Mouse (Mus musculus) colon, adult 2 months (tissue): ENCODE results near the gene Gm13285. TPM values are rescaled to one million over a fixed set of nuclear protein-coding genes. Genes with fewer than 3 reads are reported as not detected.

Source experiments
- polyA plus RNA-seq: library from polyadenylated mRNA; depleted of rRNA; stranded (reverse); fragments of >200 nt; gene quantifications from 2 replicates; pipeline ENCODE4 v1.2.3, GENCODE M21; 2012; rRNA removed

The Gm13285 gene
- polyA plus RNA-seq, 1 experiment = not detected

Other genes starting within 250 kb of the Gm13285 start
- gene Ifna15, start 241.4 kb upstream of the Gm13285 start, polyA plus RNA-seq = not detected in 2 replicates
- gene Ifna14, start 227.9 kb upstream of the Gm13285 start, polyA plus RNA-seq = not detected in 2 replicates
- gene Ifna9, start 207.3 kb upstream of the Gm13285 start, polyA plus RNA-seq = not detected in 2 replicates
- not detected in 2 replicates for gene Ifna12, start 196.3 kb upstream of the Gm13285 start, polyA plus RNA-seq
- not detected in 2 replicates for gene C87499, start 165.3 kb upstream of the Gm13285 start, polyA plus RNA-seq
- gene Ifna13, start 155.2 kb upstream of the Gm13285 start, polyA plus RNA-seq = not detected in 2 replicates
- not detected in 2 replicates for gene Ifna16, start 122.7 kb upstream of the Gm13285 start, polyA plus RNA-seq
- not detected in 2 replicates for gene Ifna2, start 115.8 kb upstream of the Gm13285 start, polyA plus RNA-seq
- gene Ifnab, start 108.3 kb upstream of the Gm13285 start, polyA plus RNA-seq = not detected in 2 replicates
- gene Gm26566, start 77.9 kb upstream of the Gm13285 start, polyA plus RNA-seq = 0.15 and 0.44 TPM in 2 replicates
- gene Klhl9, start 77.2 kb upstream of the Gm13285 start, polyA plus RNA-seq = 17.9 and 18.2 TPM in 2 replicates
- not detected in 2 replicates for gene Gm13271, start 44.8 kb upstream of the Gm13285 start, polyA plus RNA-seq
- not detected in 2 replicates for gene Gm13283, start 39.5 kb upstream of the Gm13285 start, polyA plus RNA-seq
- not detected in 2 replicates for gene Gm13290, start 25.8 kb upstream of the Gm13285 start, polyA plus RNA-seq
- not detected in 2 replicates for gene Gm13289, start 22.7 kb upstream of the Gm13285 start, polyA plus RNA-seq
- gene Gm13272, start 19.8 kb upstream of the Gm13285 start, polyA plus RNA-seq = not detected in 2 replicates
- not detected in 2 replicates for gene Ifnz, start 17.5 kb upstream of the Gm13285 start, polyA plus RNA-seq
- gene Gm13276, start 14.0 kb upstream of the Gm13285 start, polyA plus RNA-seq = not detected in 2 replicates
- gene Gm13277, start 11.0 kb upstream of the Gm13285 start, polyA plus RNA-seq = not detected in 2 replicates
- not detected in 2 replicates for gene Gm13278, start 8.1 kb upstream of the Gm13285 start, polyA plus RNA-seq
- gene Gm13275, start 5.2 kb upstream of the Gm13285 start, polyA plus RNA-seq = not detected in 2 replicates
- gene Gm13279, start 2.3 kb upstream of the Gm13285 start, polyA plus RNA-seq = not detected in 2 replicates
- not detected in 2 replicates for gene Gm13287, start 3.6 kb downstream of the Gm13285 start, polyA plus RNA-seq
- gene Gm13288, start 5.9 kb downstream of the Gm13285 start, polyA plus RNA-seq = not detected in 2 replicates
- gene Ifna7, start 16.6 kb downstream of the Gm13285 start, polyA plus RNA-seq = not detected in 2 replicates
- not detected in 2 replicates for gene Ifna11, start 20.3 kb downstream of the Gm13285 start, polyA plus RNA-seq
- not detected in 2 replicates for gene Ifna6, start 27.8 kb downstream of the Gm13285 start, polyA plus RNA-seq
- gene Ifna5, start 35.9 kb downstream of the Gm13285 start, polyA plus RNA-seq = not detected in 2 replicates
- not detected in 2 replicates for gene Ifna4, start 42.2 kb downstream of the Gm13285 start, polyA plus RNA-seq
- not detected in 2 replicates for gene Ifna1, start 50.4 kb downstream of the Gm13285 start, polyA plus RNA-seq
- not detected in 2 replicates for gene Ifne, start 80.5 kb downstream of the Gm13285 start, polyA plus RNA-seq